ENCODE assay signal across 9 mouse cellular contexts in genomic region chr3:88276529-88277143, GRCm38 (mm10). TPM values are rescaled to one million over a fixed set of nuclear protein-coding genes. Genes with fewer than 3 reads are reported as not detected.
DNase-seq lines count a peak whose midpoint lies in the region; ATAC-seq and TF ChIP-seq lines count a peak whose summit lies in the region.
"Had no signal": no experiment of that assay in that cellular context is flagged by ENCODE, and none has a peak within 500 bp of the region (broad histone marks: within the 10 kb centered on the region; RNA-seq: fewer than 3 reads in every experiment).

No protein-coding gene starts in this region.

- peak; percentile 12 for DNase-seq in cerebellum, adult 11 months
- DNase-seq in cerebellum, adult 9-11 months: no peak
- peak in 1 of 2 experiments; percentile 17 for DNase-seq in left cerebral cortex, adult 2 months (ENCODE audit: extremely low spot score in 1 of 2, low spot score in 2 of 2)
- no peak for DNase-seq in left cerebral cortex, postnatal 36 days (ENCODE audit: low spot score in 2 of 2)
- DNase-seq in adipocyte (ENCODE audit: low spot score): peak; percentile 67
- DNase-seq in left cerebral cortex, postnatal 4 days: peak; percentile 33
- DNase-seq in natural killer cell, adult 2 months (ENCODE audit: low spot score in 2 of 2): no peak

- no peak for ATAC-seq in erythroid progenitor cell, adult 5-6 weeks (replicated peaks; ENCODE audit: low FRiP score, poor library complexity, severe bottlenecking)

- intact Hi-C loops in left cerebral cortex, adult 2 months (cut with DNase I): loop anchor here (2.0 kb wide), 1 partner anchor 32 kb away; no protein-coding TSS in a partner anchor
- intact Hi-C loops in left cerebral cortex, postnatal 36 days (cut with DNase I): loop anchor here (10.0 kb wide), 1 partner anchor 272 kb away; the partner anchor contains the start of gene Bcan
- intact Hi-C loops in left cerebral cortex, postnatal 4 days (cut with DNase I): no loop called here

- peak; percentile 69 for TF ChIP-seq CTCF in left cerebral cortex, adult 2 months (IDR thresholded peaks at IDR 0.05)

- no peak overlapping the region for H3K4me3 ChIP-seq in left cerebral cortex, adult 2 months
- H3K4me3 ChIP-seq: limb, embryonic 13.5 days had no signal

- H3K27ac ChIP-seq in left cerebral cortex, adult 2 months: no peak overlapping the region
- H3K27ac ChIP-seq: limb, embryonic 13.5 days had no signal

RNA-seq across cellular contexts. Expression of gene Gm38392, which starts 10.4 kb away (rescaled TPM):
- total RNA-seq in left cerebral cortex, adult 2 months (2021): under 1 TPM in 1 of 2 experiments, not detected in 1; 0.59 TPM
- total RNA-seq in left cerebral cortex, postnatal 36 days (2021): under 1 TPM; 0.45 to 0.52 TPM
- total RNA-seq in left cerebral cortex, postnatal 4 days (2021): under 1 TPM; 0.80 to 0.89 TPM
- not detected in 2 replicates for total RNA-seq in erythroid progenitor cell, adult 5-6 weeks (2015; ENCODE audit: low replicate concordance)
- total RNA-seq in erythroid progenitor cell, adult 5-6 weeks (2017; ENCODE audit: low replicate concordance): not detected in 2 replicates

RNA-seq across cellular contexts. Expression of gene Tsacc, which starts 20.2 kb away (rescaled TPM):
- 1 to 10 TPM; 3.7 to 3.8 TPM for total RNA-seq in left cerebral cortex, adult 2 months (2021)
- total RNA-seq in left cerebral cortex, postnatal 36 days (2021): 1 to 10 TPM; 2.3 to 6.0 TPM
- 1 to 10 TPM; 4.4 TPM for total RNA-seq in left cerebral cortex, postnatal 4 days (2021)
- total RNA-seq in erythroid progenitor cell, adult 5-6 weeks (2015; ENCODE audit: low replicate concordance): not detected in 2 replicates
- not detected in 2 replicates for total RNA-seq in erythroid progenitor cell, adult 5-6 weeks (2017; ENCODE audit: low replicate concordance)

RNA-seq across cellular contexts. Expression of gene Cct3, which starts 20.3 kb away (rescaled TPM):
- total RNA-seq in left cerebral cortex, adult 2 months (2021): 100 to 1,000 TPM; 168 to 170 TPM
- 100 to 1,000 TPM; 170 TPM for total RNA-seq in left cerebral cortex, postnatal 36 days (2021)
- 100 to 1,000 TPM; 309 to 317 TPM for total RNA-seq in left cerebral cortex, postnatal 4 days (2021)
- total RNA-seq in erythroid progenitor cell, adult 5-6 weeks (2015; ENCODE audit: low replicate concordance): 105 and 118 TPM in 2 replicates
- total RNA-seq in erythroid progenitor cell, adult 5-6 weeks (2017; ENCODE audit: low replicate concordance): 43.0 and 53.2 TPM in 2 replicates

RNA-seq across cellular contexts. Expression of gene Rhbg, which starts 22.1 kb away (rescaled TPM):
- total RNA-seq in left cerebral cortex, adult 2 months (2021): not detected
- not detected for total RNA-seq in left cerebral cortex, postnatal 36 days (2021)
- total RNA-seq in left cerebral cortex, postnatal 4 days (2021): 1 to 10 TPM in 1 of 2 experiments, under 1 TPM in 1; 0.46 to 1.4 TPM
- total RNA-seq in erythroid progenitor cell, adult 5-6 weeks (2015; ENCODE audit: low replicate concordance): not detected in 2 replicates
- not detected in 2 replicates for total RNA-seq in erythroid progenitor cell, adult 5-6 weeks (2017; ENCODE audit: low replicate concordance)

RNA-seq across cellular contexts. Expression of gene Glmp, which starts 48.2 kb away (rescaled TPM):
- 10 to 100 TPM; 77.5 to 91.1 TPM for total RNA-seq in left cerebral cortex, adult 2 months (2021)
- 100 to 1,000 TPM in 1 of 2 experiments, 10 to 100 TPM in 1; 90.8 to 101 TPM for total RNA-seq in left cerebral cortex, postnatal 36 days (2021)
- 10 to 100 TPM; 49.7 to 60.1 TPM for total RNA-seq in left cerebral cortex, postnatal 4 days (2021)
- 17.7 and 47.4 TPM in 2 replicates for total RNA-seq in erythroid progenitor cell, adult 5-6 weeks (2015; ENCODE audit: low replicate concordance)
- total RNA-seq in erythroid progenitor cell, adult 5-6 weeks (2017; ENCODE audit: low replicate concordance): 5.0 and 10.4 TPM in 2 replicates

Comparison
In these comparisons a context has a peak if more than half of its experiments do, and no peak if none do; other contexts are left out.
1. DNase-seq: peak in cerebellum, adult 11 months (single experiment), adipocyte (single experiment) and left cerebral cortex, postnatal 4 days (single experiment); none in cerebellum, adult 9-11 months (single experiment), left cerebral cortex, postnatal 36 days (0 of 2) and natural killer cell, adult 2 months (0 of 2).